Mouse (Mus musculus) neural tube, embryonic 10.5 days (tissue): ENCODE data around the gene Dnttip2.
"Not testable (repeated sequence)": the region's sequence is repeated elsewhere in the genome, so short reads cannot be mapped to it uniquely, and the experiment has no call there.

Source experiments
- DNase-seq: peaks from one replicate; pipeline ENCODE4 v3.0.0-alpha.2; 2017; ENCODE audit warnings: low spot score; ENCODE audit errors: extremely low spot score

Dnttip2 gene

DNA sequence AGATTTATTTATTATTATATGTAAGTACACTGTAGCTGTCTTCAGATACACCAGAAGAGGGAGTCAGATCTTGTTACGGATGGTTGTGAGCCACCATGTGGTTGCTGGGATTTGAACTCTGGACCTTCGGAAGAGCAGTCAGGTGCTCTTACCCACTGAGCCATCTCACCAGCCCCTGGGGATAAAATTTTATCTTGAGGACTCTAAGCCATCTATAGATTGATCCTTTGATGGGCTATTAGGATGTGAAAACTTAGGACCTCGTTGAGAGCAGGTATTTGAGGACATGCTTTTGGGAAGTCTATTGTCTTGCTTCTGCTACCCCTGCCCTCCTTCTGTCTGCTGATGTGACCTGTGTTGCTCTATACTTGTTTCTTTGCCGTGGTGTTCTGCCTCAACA is 15.2 kb downstream of the Dnttip2 start:
- DNase-seq = not testable (repeated sequence)

DNA sequence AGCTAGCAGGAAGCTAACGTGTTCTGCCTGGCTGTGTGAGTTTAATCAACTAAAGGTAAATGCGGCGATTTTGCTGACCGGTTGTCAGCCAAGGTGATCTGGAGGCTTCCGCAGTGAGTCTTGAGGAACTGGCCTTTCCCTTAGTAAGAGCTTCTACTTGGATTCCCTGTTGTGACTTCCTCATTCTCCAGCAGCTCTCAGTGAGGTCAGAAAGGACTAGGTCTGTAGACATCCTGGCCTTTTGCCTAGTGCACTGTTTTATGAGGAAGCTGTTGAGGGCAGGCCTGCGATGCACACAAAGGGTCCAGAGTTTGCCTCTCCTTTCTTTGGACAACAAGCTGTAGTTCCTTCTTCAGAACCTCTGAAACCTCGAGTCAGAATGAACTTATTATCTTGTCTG is 16.5 kb downstream of the Dnttip2 start:
- no peak for DNase-seq

DNA sequence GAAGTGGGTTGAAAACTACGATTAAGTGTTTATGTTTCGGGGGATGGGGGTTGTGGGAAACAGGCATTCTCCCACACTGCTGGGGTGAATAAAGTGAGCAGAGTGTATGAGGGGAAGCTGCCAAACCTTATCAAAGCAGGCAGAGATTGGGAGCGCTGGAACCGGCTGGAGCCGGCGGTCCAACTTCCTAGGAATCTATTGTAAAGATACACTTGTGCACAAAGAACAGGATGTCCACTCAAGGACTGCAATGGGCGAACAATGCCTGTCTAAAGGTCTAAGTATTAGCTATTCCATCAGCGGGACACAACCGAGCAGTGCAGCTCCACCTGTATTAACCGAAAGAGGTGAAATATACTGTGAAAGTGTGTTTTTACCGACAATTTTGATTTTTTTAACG is 17.6 kb downstream of the Dnttip2 start:
- DNase-seq = no peak

DNA sequence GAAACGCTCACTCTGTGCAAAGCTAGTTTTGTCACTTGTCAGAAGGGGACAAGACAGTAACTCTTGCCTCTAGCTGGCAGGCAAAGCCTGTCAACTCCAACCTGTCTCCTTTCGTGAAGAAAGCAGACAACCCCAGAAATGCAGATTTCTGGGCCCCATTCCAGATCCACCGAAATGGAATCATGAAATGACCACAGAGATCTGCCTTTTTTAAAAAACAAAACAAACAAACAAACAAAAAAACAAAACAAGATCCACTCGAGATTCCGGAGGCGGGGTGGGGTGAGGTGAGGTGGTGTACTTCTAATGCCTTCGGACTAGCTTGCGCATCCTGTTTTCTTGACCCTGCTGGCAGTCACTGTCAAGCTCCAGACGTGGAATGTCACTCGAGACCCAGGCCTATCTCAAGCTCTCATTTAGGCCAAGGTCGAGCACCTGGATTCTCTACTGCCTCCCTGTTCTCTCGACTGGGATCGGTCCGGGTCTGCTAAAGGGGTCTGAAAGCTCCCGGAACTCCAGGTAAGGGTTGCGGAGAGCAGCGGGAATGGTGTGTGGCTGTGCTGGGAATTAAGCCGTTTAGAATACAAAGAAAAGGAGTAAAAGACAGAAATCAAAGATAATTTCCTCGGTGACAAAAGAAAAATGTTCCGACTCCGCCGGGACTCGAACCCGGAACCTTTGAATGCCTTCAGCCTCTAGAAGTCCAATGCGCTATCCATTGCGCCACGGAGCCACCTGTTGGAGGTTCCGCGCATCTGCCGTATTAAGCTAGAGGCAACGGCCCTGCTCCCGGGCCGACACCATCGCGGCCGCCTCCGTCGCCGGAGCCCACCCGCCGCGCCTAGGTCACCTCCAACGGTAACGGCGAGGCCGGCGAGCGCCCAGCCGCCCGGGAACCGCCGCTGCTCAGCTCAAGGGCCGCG is 18.4 kb downstream of the Dnttip2 start:
- peak; percentile 99 for DNase-seq

DNA sequence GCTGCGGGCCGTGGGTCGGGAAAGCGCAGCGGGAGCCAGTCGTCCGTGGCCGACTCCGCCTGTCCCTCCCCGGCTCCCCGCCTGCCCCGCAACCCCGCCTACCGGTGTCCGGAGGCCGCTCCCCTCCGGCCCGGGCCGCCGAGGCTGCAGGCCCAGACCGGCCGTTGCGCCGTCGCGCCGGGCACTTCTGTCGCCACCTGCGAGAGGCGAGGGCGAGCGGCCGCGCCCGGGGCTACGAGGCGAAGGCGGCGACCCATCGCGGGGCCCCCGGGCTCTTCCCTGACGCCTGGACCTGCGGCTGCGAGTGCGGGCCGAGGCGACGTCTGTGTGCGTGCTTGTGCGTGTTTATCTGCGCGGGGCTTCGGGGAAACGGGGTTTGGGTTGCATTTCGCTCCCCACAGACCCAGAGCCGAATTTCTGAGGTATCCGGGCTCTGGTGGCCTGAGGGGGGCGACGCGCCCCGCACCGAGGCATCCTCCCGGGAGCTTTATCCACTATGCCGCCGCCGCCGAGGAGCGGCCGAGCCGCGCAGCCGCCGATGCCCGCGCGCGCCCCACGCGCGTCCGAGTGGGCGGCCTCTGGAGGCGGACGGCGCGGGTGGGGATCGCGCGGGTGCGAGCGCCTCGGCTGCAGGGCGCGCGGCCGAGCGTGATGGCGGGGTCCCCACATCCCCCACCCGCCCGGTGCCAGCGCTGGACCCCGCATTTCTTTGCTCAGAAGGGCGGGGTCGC is 19.2 kb downstream of the Dnttip2 start:
- DNase-seq = no peak

DNA sequence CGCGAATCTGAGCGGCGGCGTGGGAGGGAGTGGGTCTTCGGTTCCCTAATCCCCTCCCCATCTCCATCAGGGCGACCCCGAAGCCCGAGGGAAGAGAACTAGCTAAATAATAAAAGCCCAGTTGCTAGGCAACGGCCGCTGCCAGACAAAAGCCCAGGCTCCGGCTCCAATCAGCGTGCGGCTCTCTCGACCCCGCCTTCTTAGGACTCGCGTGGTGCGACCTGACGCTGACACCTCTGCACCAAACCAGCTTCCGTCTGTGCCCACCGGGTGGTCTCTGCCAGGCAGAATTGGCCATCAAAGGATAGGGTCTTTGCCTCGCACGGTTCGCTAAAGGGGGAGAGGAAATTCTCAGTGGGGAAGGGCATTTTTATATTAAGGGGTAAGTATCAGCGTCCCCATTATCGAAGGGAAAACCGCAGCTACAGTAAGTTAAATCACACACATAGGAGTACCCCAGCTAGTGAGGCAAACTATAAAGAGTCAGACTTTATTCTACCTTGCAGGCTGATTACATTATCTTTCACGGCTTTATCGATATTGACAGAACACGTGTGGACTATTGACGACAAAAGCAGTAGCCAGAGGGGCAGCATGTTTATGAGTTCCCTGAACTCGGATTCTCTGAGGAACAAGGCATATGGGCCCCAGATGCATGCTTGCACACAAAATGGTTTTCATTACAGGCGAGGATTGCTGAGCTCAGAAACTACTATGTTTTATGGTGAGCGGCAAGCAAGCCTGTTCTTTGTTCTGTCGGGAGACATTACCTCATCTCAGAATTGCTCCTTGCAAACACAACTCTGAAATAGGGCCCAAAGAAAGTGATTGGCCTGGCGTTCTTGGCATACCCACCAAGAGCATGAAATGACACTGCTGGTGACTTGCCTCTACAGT is 20.0 kb downstream of the Dnttip2 start, which contains the start of gene Bcar3:
Gene Bcar3, plus strand, starts transcription at position 183 of the 897 bp plus-strand sequence.
- DNase-seq = peak; percentile 93

DNA sequence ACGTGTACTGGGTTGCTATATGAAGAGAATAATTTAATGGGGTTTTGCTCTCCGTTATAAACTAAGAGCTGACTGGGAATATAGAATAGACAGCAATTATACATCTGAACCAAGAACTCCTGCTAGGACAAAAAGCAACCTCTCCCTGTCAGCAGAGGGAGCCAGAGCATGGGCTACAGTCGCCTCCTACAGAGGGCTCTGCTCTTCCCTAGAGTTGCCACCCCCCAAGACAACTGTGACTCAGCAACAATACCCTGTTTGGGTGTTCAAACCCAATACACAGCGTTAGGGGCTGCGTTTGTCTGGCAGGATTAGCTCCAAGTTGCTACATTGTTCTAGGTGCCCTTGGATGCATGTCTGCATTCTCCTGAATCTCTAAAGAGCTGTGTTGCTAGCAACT is 21.3 kb downstream of the Dnttip2 start:
- DNase-seq = peak; percentile 57

DNA sequence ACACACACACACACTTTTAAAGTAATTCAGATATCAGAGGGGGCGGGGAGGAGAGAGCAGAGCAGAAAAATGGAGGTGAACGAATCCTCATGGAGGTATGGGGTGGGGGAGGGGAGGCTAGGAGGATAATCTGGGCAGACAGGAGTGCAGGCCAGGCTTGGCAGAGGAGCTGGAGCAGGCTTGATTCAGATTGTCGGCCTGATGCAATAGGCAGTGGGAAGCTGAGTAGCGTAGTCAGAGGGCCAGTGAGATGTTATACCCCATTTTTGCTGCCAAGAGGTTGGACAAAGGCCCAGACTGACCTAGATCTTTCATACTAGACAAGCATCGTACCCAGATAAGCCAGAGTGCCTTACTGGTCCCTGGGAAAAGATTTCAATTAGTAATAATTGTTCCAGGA is 22.8 kb downstream of the Dnttip2 start:
- DNase-seq = no peak

DNA sequence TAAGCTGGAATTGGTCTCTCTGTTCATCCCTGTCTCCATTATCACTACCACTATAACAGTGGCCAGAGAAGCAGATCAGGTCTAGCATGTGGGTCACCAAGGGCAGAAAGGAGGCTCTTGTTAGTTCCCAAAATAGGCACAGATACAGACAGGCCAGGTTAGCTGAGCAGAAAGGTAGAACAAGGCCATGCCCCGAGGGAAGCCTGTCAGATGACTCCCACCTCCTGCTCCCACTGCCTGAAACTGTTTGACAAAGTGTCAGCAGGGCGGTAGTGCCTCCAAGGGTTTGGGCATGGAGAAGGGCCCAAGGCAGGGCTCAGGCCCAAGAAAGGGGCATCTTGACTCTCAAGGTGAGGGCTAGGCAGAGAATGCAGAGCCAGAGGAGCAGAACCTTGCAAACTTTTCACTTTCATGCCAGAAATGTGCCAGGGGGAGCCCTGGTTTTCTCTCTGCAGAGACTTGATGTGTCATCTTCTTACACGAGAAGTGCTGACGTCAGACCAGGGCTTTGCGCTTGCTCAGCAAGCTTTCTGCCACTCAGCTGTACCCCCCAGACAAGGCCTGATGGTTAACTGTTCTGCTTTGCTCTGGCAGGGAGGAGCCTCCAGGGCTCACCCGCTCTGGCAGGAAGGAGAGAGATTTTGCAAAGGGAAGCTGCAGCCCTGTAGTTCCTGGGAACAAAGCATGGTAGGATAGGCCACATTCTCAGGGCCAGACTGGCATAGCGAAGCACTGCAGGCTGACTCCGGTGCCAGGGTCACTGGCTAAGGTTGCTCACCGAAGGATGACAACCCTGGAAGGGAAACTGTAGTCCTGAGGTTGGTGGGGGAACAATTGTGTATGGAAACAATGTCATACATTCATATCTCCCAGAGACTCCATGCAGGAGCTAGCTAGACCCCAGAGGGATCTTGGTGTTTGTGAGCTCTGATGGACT is 27.1 kb downstream of the Dnttip2 start:
- no peak for DNase-seq

DNA sequence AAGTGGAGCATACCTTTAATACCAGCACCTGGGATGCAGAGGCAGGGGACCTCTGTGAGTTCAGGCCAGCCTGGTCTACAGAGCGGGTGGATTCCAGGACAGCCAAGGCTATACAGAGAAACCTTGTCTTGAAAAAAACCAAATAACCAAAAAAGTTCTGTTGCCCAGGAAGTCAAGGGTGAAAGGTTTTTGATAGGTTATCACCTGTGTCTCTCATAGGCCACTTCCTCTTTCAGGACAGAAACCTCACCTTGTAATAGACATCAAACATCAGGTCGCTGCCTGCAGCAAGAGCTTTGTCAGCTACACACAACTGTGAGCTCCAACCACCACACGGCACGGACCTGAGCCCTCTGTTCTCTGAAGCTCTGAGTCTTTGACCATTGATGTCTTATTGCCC is 30.4 kb downstream of the Dnttip2 start:
- DNase-seq = no peak

DNA sequence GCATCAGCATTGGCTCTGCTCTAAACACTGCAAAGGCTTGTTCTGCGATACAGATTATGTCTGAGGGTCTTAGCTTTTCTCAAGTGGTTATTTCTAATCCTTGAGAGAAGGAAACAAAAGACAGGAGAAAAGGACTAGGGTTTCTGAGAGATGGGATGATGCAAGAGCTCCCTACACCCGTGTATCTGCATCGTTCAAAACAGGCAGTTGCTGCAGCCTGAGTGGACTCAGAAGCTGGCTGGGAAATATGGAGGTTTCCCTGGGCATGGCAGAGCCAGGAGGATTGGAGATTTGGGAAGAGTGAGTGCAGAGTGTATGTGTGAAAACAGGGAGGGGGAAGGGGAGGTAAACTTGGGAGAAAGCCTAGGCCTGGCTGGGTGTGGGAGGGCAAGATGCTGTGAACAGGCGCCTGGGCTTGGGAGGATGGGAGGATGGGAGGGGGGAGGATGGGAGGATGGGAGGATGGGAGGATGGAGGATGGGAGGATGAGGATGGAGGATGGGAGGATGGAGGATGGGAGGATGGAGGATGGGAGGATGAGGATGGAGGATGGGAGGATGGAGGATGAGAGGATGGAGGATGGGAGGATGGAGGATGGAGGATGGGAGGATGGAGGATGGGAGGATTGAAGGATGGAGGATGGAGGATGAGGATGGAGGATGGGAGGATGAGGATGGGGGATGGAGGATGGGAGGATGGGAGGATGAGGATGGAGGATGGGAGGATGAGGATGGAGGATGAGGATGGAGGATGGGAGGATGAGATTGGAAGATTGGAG is 33.9 kb downstream of the Dnttip2 start:
- DNase-seq = no peak

DNA sequence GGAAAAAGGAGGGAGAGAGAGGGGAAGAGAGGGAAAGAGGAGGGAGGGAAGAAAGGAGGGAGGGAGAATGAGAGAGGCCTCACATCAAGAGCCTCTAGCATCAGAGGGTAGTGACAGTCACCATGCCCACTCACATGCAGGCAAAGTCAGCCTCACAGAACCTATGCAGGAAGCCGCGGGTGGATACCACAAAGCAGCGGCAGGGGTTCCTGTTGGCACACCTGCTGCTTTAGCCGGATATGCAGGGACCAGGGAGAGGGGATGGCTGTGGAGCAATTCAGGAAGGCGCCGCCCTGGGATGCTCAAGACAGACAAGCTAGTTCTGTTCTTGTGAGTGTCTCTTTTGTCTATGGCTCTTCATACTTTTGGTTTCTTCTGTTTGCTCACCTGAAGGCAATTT is 34.8 kb downstream of the Dnttip2 start:
- DNase-seq = no peak

DNA sequence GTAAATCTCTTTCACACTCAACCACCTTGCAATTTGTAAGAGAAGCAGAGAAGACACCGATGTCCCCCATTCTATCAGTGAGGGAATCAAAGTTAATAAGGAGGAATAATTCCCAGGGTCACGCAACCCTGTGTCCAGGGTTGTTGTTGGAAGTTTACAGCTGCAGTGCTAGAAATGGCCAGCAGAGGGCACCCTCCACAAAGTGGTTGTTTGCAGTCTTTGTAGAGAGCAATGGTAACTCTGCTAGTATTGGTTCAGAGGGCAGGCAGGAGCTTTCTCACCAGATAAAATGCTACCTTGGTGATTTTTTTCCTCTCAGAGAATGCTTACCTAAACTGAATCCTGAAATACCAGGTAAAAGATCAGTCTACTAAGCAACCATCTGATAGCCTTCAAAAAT is 37.9 kb downstream of the Dnttip2 start:
- peak; percentile 93 for DNase-seq

DNA sequence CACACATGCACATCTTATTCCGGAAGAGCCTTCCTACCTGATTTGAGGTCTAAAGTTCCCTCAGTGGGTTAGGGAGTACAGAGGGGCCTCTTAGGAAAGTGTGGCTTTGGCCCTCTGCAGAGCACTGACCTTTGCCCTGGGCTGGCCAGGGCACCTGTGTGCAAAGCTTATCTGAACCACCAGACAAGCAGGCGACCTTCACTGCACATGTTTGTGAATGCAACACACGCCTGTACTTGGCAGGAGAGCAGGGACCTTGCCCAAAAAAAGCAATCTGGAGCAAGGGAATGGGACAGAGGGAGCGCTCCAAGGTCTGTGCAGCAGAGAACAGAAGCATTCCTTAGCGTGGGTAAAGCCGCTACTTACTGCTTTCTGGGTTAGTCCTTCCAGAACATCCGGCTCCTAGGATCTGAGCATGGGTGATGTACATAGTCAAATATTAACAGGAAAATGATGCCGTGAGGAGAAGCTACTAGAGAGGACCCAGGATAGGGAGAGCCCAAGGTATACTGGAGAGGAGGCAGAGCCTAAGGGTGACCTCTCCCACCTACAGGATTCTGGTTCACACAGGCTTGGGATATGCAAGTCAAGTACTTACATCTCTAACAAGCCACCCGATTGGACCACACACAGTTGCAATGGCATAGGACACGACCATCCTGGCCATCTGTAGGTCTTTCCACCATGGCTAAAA is 38.9 kb downstream of the Dnttip2 start:
- no peak for DNase-seq

DNA sequence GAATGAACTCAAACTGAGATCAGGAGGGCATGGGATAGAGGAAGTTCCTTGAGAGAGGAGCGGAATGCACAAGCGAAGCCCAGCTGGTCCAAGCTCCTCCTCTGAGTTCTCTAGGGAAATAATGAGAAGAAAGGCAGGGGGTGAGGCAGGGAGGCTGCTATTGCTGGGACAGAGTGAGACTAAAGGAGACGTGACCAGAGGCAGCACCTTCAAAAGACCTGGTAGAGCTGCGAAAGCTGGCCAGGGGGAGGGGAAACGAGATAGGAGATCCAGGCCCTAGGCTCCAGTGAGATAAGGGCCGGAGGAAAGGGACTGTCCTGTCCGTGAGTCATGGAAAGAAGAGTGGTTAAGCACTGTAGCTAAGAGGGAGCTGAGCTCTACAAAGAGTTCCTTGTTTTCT is 39.7 kb downstream of the Dnttip2 start:
- DNase-seq = no peak

DNA sequence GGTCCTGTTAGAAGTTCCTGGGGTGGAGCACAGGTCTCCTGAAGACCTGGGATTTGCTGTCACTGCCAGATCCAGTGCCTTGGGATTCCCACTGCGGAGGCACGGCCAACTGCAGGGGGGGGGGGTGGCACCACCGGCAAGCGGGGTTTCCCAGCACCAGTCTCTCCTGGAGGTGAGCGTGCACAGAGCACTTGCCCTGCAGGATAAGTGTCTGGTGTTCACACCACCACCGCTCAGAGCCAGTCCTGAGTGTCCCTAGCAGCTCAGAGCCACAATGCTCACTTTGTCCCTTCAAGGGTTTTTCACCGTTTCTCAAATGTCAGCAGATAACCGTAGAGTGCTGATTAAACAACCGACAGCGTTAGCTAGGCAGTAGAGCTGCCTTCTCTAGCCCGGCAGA is 42.4 kb downstream of the Dnttip2 start:
- DNase-seq = no peak

DNA sequence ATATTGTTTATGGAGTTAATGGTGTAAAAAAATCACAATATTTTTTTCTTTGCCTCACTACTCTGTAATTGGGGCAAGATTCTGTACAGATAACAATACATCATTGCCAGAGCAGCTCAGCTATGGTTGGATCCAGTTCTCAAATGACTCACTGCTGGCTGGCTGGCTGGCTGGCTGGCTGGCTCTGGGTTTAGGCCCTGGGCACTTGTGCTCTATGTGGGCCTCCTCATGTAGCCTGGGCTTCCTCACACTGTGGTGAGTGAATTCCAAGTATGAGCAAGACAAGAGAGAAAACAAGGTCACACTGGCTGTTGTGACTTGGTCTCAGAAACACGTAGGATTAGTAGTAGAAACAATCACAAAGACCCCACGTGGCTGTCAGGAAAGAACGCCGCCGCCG is 43.2 kb downstream of the Dnttip2 start:
- no peak for DNase-seq

DNA sequence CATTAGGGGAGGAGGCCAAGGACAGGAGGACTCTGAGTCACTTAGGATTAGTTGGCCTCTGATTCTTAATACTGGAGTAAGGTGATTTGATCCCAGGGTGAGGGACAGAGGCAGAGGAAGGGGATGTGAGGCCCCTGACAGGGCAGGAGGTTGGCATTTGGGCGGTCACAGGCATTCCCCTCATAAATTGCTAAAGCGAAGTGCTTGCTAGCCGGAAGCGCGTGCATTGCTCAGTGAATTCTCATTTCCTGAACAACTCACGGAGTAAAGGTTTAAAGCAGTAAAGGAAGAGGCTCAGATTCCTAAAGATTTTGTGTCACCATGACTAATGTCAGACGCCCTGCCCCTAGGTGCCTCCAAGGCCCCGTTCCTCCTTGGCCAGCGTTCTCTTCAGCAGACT is 48.0 kb downstream of the Dnttip2 start:
- DNase-seq = no peak

DNA sequence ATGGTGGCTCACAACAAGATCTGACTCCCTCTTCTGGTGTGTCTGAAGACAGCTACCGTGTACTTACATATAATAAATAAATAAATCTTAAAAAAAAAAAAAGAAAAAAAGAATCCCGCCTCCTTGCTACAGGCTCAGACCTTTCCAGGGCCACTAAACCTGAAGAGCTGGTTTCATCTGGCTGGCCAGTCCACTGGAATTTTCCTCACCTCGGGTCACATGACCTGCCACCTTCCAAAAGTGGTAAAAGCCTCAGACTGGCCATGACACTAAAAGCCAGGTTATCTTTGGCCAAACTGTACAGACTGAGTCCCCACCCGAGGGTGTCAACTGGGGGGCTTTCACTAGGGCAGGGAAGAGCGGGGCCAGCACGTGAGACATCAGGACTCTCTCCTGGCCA is 49.7 kb downstream of the Dnttip2 start:
- no peak for DNase-seq
